Mouse (Mus musculus): Measurements from ENCODE around the gene Crls1. TPM values are rescaled to one million over a fixed set of nuclear protein-coding genes. Genes with fewer than 3 reads are reported as not detected.
A peak's percentile ranks its signal among the peaks of the same experiment; 100 is the strongest.

Crls1 gene
- 40.2 TPM for polyA plus RNA-seq (2021)

- CTCF ChIA-PET, result interaction anchor here (0.6 to 3.6 kb wide), 8 partner anchors 10 to 66 kb away, joined by 3 to 15 read pairs (median 4); no protein-coding TSS in a partner anchor
- no peaks in the 10 kb centered on the region for H3K27me3 ChIP-seq
- ATAC-seq (peak; percentile 97), DNase-seq (ENCODE audit: low read depth, low spot score) (peak; percentile 80)
- in situ Hi-C loops (cut with MboI; ENCODE audit: low pct_unique_long_range_greater_than_20kb), result loop anchor here (5.0 kb wide), 1 partner anchor 56 kb away; no protein-coding TSS in a partner anchor
- POLR2A ChIA-PET, result interaction anchor here (1.3 kb wide), 1 partner anchor 10 kb away, joined by 4 read pairs; no protein-coding TSS in a partner anchor
- peak; percentile 99 for TF ChIP-seq CTCF (IDR thresholded peaks at IDR 0.05)
These were observed at the start of gene Crls1 for GRCm38 (mm10) chr2:132846407-132847358. Gene Crls1, plus strand, starts transcription at chr2:132846666.

GRCm38 (mm10) chr2:132802976-132803375 is 43.5 kb upstream of the Crls1 start:
- DNase-seq (ENCODE audit: low read depth, low spot score) (no peak), ATAC-seq (no peak)
- ChIA-PET CTCF (interaction anchor here (0.9 kb wide), 1 partner anchor 11 kb away, joined by 4 read pairs; no protein-coding TSS in a partner anchor), POLR2A (no interaction called here)
- no peak for TF ChIP-seq CTCF (IDR thresholded peaks at IDR 0.05)
- H3K27me3 ChIP-seq, result no peaks in the 10 kb centered on the region
- in situ Hi-C loops (cut with MboI; ENCODE audit: low pct_unique_long_range_greater_than_20kb), result no loop called here

- POLR2A ChIA-PET, result no interaction called here
- peak; percentile 77 for DNase-seq (ENCODE audit: low read depth, low spot score)
These were observed 30.7 kb upstream of the Crls1 start, which contains the start of the genes Trmt6 and Mcm8 for GRCm38 (mm10) chr2:132815608-132816314. Gene Trmt6, minus strand, starts transcription at chr2:132816055. Gene Mcm8, plus strand, starts transcription at chr2:132816141.

GRCm38 (mm10) chr2:132841071-132841470 is 5.4 kb upstream of the Crls1 start:
- TF ChIP-seq CTCF (IDR thresholded peaks at IDR 0.05), result no peak
- in situ Hi-C loops (cut with MboI; ENCODE audit: low pct_unique_long_range_greater_than_20kb), result no loop called here
- DNase-seq (ENCODE audit: low read depth, low spot score), result no peak
- POLR2A ChIA-PET, result no interaction called here
- no peak for ATAC-seq
- CTCF ChIA-PET, result no interaction called here
- no peaks in the 10 kb centered on the region for H3K27me3 ChIP-seq

More at GRCm38 (mm10) chr2:132815608-132816314, 30.7 kb upstream of the Crls1 start, which contains the start of the genes Trmt6 and Mcm8:
- in situ Hi-C loops (cut with MboI; ENCODE audit: low pct_unique_long_range_greater_than_20kb), result no loop called here
- CTCF ChIA-PET, result interaction anchor here (1.3 kb wide), 1 partner anchor 90 kb away, joined by 3 read pairs; no protein-coding TSS in a partner anchor
- ATAC-seq, result peak; percentile 99
- H3K27me3 ChIP-seq, result no peaks in the 10 kb centered on the region
- peak; percentile 25 for TF ChIP-seq CTCF (IDR thresholded peaks at IDR 0.05)

GRCm38 (mm10) chr2:132847581-132847980 is 1.1 kb downstream of the Crls1 start:
- no peak for ATAC-seq
- no peak for DNase-seq (ENCODE audit: low read depth, low spot score)
- H3K27me3 ChIP-seq, result no peaks in the 10 kb centered on the region
- in situ Hi-C loops (cut with MboI; ENCODE audit: low pct_unique_long_range_greater_than_20kb), result loop anchor here (5.0 kb wide), 1 partner anchor 55 kb away; no protein-coding TSS in a partner anchor
- POLR2A ChIA-PET, result interaction anchor here (1.3 kb wide), 1 partner anchor 9 kb away, joined by 4 read pairs; no protein-coding TSS in a partner anchor
- TF ChIP-seq CTCF (IDR thresholded peaks at IDR 0.05), result no peak
- CTCF ChIA-PET, result interaction anchor here (1.0 to 3.6 kb wide), 6 partner anchors 9 to 62 kb away, joined by 3 to 15 read pairs (median 6); no protein-coding TSS in a partner anchor

- ATAC-seq (no peak), DNase-seq (ENCODE audit: low read depth, low spot score) (no peak)
- ChIA-PET CTCF (interaction anchor here (0.7 to 3.6 kb wide), 5 partner anchors 11 to 55 kb away, joined by 3 to 15 read pairs (median 3); no protein-coding TSS in a partner anchor), POLR2A (no interaction called here)
- no peak for TF ChIP-seq CTCF (IDR thresholded peaks at IDR 0.05)
- no peaks in the 10 kb centered on the region for H3K27me3 ChIP-seq
- in situ Hi-C loops (cut with MboI; ENCODE audit: low pct_unique_long_range_greater_than_20kb), result loop anchor here (5.0 kb wide), 1 partner anchor 54 kb away; no protein-coding TSS in a partner anchor
These were observed 1.9 kb downstream of the Crls1 start for GRCm38 (mm10) chr2:132848361-132848760.

- POLR2A ChIA-PET, result no interaction called here
- in situ Hi-C loops (cut with MboI; ENCODE audit: low pct_unique_long_range_greater_than_20kb), result loop anchor here (5.0 kb wide), 1 partner anchor 53 kb away; no protein-coding TSS in a partner anchor
- ATAC-seq (no peak), DNase-seq (ENCODE audit: low read depth, low spot score) (no peak)
- TF ChIP-seq CTCF (IDR thresholded peaks at IDR 0.05), result no peak
- H3K27me3 ChIP-seq, result no peaks in the 10 kb centered on the region
- CTCF ChIA-PET, result interaction anchor here (1.0 to 3.0 kb wide), 2 partner anchors 15 to 53 kb away, joined by 4 to 12 read pairs; no protein-coding TSS in a partner anchor
These were observed 2.7 kb downstream of the Crls1 start for GRCm38 (mm10) chr2:132849141-132849540.

GRCm38 (mm10) chr2:132853051-132853450 is 6.6 kb downstream of the Crls1 start:
- H3K27me3 ChIP-seq, result no peaks in the 10 kb centered on the region
- no peak for DNase-seq (ENCODE audit: low read depth, low spot score)
- no peak for ATAC-seq
- POLR2A ChIA-PET, result no interaction called here
- in situ Hi-C loops (cut with MboI; ENCODE audit: low pct_unique_long_range_greater_than_20kb), result no loop called here
- TF ChIP-seq CTCF (IDR thresholded peaks at IDR 0.05), result no peak
- CTCF ChIA-PET, result no interaction called here

- no peaks in the 10 kb centered on the region for H3K27me3 ChIP-seq
- CTCF ChIA-PET, result interaction anchor here (1.2 to 4.8 kb wide), 6 partner anchors 9 to 47 kb away, joined by 3 to 22 read pairs (median 4); partner anchors contain the start of genes Crls1 and Lrrn4
- ATAC-seq (peak; percentile 98), DNase-seq (ENCODE audit: low read depth, low spot score) (no peak)
- TF ChIP-seq CTCF (IDR thresholded peaks at IDR 0.05), result peak; percentile 30
- in situ Hi-C loops (cut with MboI; ENCODE audit: low pct_unique_long_range_greater_than_20kb), result no loop called here
- POLR2A ChIA-PET, result interaction anchor here (0.6 to 1.1 kb wide), 2 partner anchors 9 to 292 kb away, joined by 3 to 4 read pairs; partner anchors contain the start of gene Crls1
These were observed 9.9 kb downstream of the Crls1 start for GRCm38 (mm10) chr2:132856333-132856732.

GRCm38 (mm10) chr2:132860435-132860834 is 14.0 kb downstream of the Crls1 start:
- no peak for TF ChIP-seq CTCF (IDR thresholded peaks at IDR 0.05)
- DNase-seq (ENCODE audit: low read depth, low spot score) (no peak), ATAC-seq (no peak)
- H3K27me3 ChIP-seq, result no peaks in the 10 kb centered on the region
- POLR2A ChIA-PET, result no interaction called here
- in situ Hi-C loops (cut with MboI; ENCODE audit: low pct_unique_long_range_greater_than_20kb), result no loop called here
- CTCF ChIA-PET, result no interaction called here

Measured in Patski (cell line).